Mouse (Mus musculus) ES-Bruce4 (cell line): ENCODE data around the gene Mettl14.

Experiments
- EP300 ChIP-seq: IDR thresholded peaks from 2 replicates; pipeline ENCODE4 v1.6.1; 2011; ENCODE audit warnings: low read depth, low read length; ENCODE audit not compliant: insufficient read depth
- POLR2A ChIP-seq: IDR thresholded peaks from one replicate; pipeline ENCODE4 v1.8.1; 2011; ENCODE audit warnings: low read length; ENCODE audit not compliant: insufficient read depth

GRCm38 (mm10) chr3:123336455-123336854, 49.5 kb downstream of the Mettl14 start:
- TF ChIP-seq POLR2A (no peak), EP300 (no peak)
